Mouse (Mus musculus) gastrocnemius, postnatal 25 days (tissue): ENCODE results near the gene Irf8. TPM values are rescaled to one million over a fixed set of nuclear protein-coding genes. Genes with fewer than 3 reads are reported as not detected.
"Not testable (repeated sequence)": the region's sequence is repeated elsewhere in the genome, so short reads cannot be mapped to it uniquely, and the experiment has no call there.

Experiments
- DNase-seq: peaks from one replicate; pipeline ENCODE4 v3.0.0; 2022
- total RNA-seq, 2 experiments: library from RNA; stranded (reverse); gene quantifications; 1 replicate in 1 of 2; 2 replicates in 1 of 2; pipeline ENCODE4 v1.2.3; 2021

The Irf8 gene
- total RNA-seq, 2 experiments from 2014 or later: 3.9 to 5.0 TPM

GRCm38 (mm10) chr8:120723025-120723424 lies 13.1 kb upstream of the Irf8 start:
- no peak for DNase-seq

- not testable (repeated sequence) for DNase-seq
Measured at GRCm38 (mm10) chr8:120724096-120724495, 12.1 kb upstream of the Irf8 start.

GRCm38 (mm10) chr8:120724816-120725575 lies 11.2 kb upstream of the Irf8 start:
- DNase-seq: no peak

- DNase-seq: no peak
Measured at GRCm38 (mm10) chr8:120725576-120725950, 10.6 kb upstream of the Irf8 start.

GRCm38 (mm10) chr8:120726051-120726450 lies 10.1 kb upstream of the Irf8 start:
- no peak for DNase-seq

- DNase-seq: no peak
Measured at GRCm38 (mm10) chr8:120728488-120729160, 7.5 kb upstream of the Irf8 start.

- no peak for DNase-seq
Measured at GRCm38 (mm10) chr8:120731582-120731981, 4.6 kb upstream of the Irf8 start.

- no peak for DNase-seq
Measured at GRCm38 (mm10) chr8:120732068-120732467, 4.1 kb upstream of the Irf8 start.

- no peak for DNase-seq
Measured at GRCm38 (mm10) chr8:120736486-120736885, 328 bp downstream of the Irf8 start.

GRCm38 (mm10) chr8:120737166-120737565 lies 1.0 kb downstream of the Irf8 start:
- DNase-seq: no peak

GRCm38 (mm10) chr8:120738771-120739170 lies 2.6 kb downstream of the Irf8 start:
- no peak for DNase-seq

- DNase-seq: no peak
Measured at GRCm38 (mm10) chr8:120739526-120739925, 3.4 kb downstream of the Irf8 start.

GRCm38 (mm10) chr8:120740579-120740978 lies 4.4 kb downstream of the Irf8 start:
- no peak for DNase-seq

GRCm38 (mm10) chr8:120741001-120741400 lies 4.8 kb downstream of the Irf8 start:
- DNase-seq: no peak

GRCm38 (mm10) chr8:120741815-120742530 lies 5.8 kb downstream of the Irf8 start:
- no peak for DNase-seq

GRCm38 (mm10) chr8:120743149-120743897 lies 7.2 kb downstream of the Irf8 start:
- no peak for DNase-seq

GRCm38 (mm10) chr8:120743898-120744290 lies 7.7 kb downstream of the Irf8 start:
- no peak for DNase-seq

- DNase-seq: no peak
Measured at GRCm38 (mm10) chr8:120744448-120744847, 8.3 kb downstream of the Irf8 start.

GRCm38 (mm10) chr8:120745226-120745625 lies 9.1 kb downstream of the Irf8 start:
- DNase-seq: no peak

- DNase-seq: no peak
Measured at GRCm38 (mm10) chr8:120746007-120746701, 10.0 kb downstream of the Irf8 start.

GRCm38 (mm10) chr8:120747286-120747685 lies 11.1 kb downstream of the Irf8 start:
- DNase-seq: no peak

GRCm38 (mm10) chr8:120750616-120751015 lies 14.5 kb downstream of the Irf8 start:
- DNase-seq: no peak
